Mouse (Mus musculus) ES-Bruce4 (cell line): Measurements from ENCODE around the gene Gm3543. TPM values are rescaled to one million over a fixed set of nuclear protein-coding genes. Genes with fewer than 3 reads are reported as not detected.
"Not testable (repeated sequence)": the region's sequence is repeated elsewhere in the genome, so short reads cannot be mapped to it uniquely, and the experiment has no call there.

Experiments
- H3K27ac ChIP-seq: 2 replicates; pipeline ENCODE4 v1.5.1; 2012; ENCODE audit warnings: low read length, inconsistent platforms; ENCODE audit not compliant: insufficient read depth
- H3K27me3 ChIP-seq: 2 replicates; pipeline ENCODE4 v1.6.1; 2012; ENCODE audit warnings: mild to moderate bottlenecking, low read length, inconsistent platforms; ENCODE audit not compliant: control insufficient read depth, poor library complexity, insufficient read depth, severe bottlenecking
- H3K36me3 ChIP-seq: 2 replicates; pipeline ENCODE4 v1.6.1; 2012; ENCODE audit warnings: inconsistent platforms, mild to moderate bottlenecking, low read length, moderate library complexity; ENCODE audit not compliant: control insufficient read depth, poor library complexity, insufficient read depth, severe bottlenecking
- H3K4me1 ChIP-seq: one replicate; pipeline ENCODE4 v1.8.1; 2011; ENCODE audit warnings: low read length; ENCODE audit not compliant: control insufficient read depth, insufficient read depth
- H3K4me3 ChIP-seq: 2 replicates; pipeline ENCODE4 v1.5.1; 2011; ENCODE audit warnings: low read depth, mild to moderate bottlenecking, low read length
- H3K9ac ChIP-seq: 2 replicates; pipeline ENCODE4 v1.6.1; 2012; ENCODE audit warnings: low read depth, mild to moderate bottlenecking, inconsistent platforms; ENCODE audit not compliant: poor library complexity, severe bottlenecking
- H3K9me3 ChIP-seq: replicated peaks from 2 replicates; pipeline ENCODE4 v1.6.1; 2012; ENCODE audit warnings: mild to moderate bottlenecking, low read length, inconsistent platforms; ENCODE audit not compliant: control insufficient read depth, poor library complexity, insufficient read depth, severe bottlenecking
- polyA plus RNA-seq: library from polyadenylated mRNA; stranded (reverse); fragments of >200 nt; gene quantifications from 2 replicates; pipeline ENCODE4 v1.2.4, GENCODE M21; 2011; ENCODE audit warnings: low read depth; ENCODE audit not compliant: missing spikeins, insufficient read depth, insufficient read length

Gm3543 gene
- not detected in 2 replicates for polyA plus RNA-seq

DNA sequence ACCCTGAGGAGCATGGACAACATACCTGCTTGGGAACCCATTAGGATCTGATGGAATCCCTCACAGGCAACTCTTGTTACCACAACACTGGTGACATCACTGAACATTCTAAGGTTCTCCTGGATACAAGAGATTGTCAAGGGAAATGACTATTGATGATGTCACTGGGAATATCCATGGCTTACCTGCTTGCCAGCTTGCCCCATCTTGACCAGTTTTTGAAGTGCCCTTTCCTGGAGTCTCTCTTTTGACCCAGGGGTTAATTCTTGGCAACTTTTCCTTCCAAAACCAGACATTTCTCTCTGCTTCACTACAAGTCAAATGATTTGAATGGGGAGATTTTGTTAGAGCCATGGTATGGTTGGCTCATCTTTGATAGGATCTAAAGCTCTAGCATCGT lies at the start of gene Gm3543:
Gm3543 (minus strand) TSS at position 101 of the 400 bp plus-strand sequence.
- not testable (repeated sequence) for H3K4me1 ChIP-seq, H3K36me3 ChIP-seq, H3K9ac ChIP-seq, H3K9me3 ChIP-seq, H3K27ac ChIP-seq, H3K4me3 ChIP-seq, H3K27me3 ChIP-seq

DNA sequence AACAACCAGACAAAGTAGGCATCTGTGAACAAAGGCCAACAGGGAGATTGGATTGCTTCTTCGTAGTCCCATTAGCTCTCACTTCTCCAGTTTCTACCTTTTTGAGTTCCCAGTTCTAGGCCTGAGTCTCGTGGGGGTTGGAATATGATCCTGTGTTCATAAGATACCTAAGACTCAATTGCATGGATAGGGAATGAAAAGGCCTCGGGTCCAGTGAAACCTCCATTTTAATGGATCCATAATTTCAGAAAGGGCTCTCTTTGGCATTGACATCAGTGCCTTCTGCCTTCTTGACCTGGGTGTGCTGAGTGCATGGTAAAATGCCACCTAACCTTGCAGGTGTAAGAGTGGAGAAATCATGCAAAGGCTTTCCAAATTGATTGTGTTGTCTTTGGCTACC lies 14.5 kb downstream of the Gm3543 start:
- not testable (repeated sequence) for H3K27me3 ChIP-seq, H3K36me3 ChIP-seq, H3K4me1 ChIP-seq, H3K9me3 ChIP-seq, H3K4me3 ChIP-seq, H3K9ac ChIP-seq, H3K27ac ChIP-seq

DNA sequence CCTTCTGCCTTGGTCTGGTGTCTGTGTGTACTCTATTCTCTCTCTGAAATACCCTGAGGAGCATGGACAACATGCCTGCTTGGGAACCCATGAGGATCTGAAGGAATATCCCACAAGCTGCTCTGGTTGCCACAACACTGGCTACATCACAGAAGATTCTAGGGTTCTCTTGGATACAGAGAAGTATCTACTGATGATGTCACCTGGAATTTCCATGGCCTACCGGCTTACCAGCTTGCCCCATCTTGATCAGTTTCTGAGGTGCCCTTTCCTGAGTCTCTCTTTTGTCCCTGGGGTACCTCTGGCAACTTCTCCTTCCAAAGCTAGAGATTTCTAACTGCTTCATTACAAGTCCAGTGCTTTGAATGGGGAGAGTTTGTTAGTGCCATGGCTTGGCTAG lies 15.3 kb downstream of the Gm3543 start, which contains the start of gene Gm6401:
Gm6401 (minus strand) TSS at position 101 of the 400 bp plus-strand sequence.
- H3K36me3 ChIP-seq, H3K9me3 ChIP-seq, H3K9ac ChIP-seq, H3K4me3 ChIP-seq, H3K27me3 ChIP-seq, H3K27ac ChIP-seq, H3K4me1 ChIP-seq: not testable (repeated sequence)

DNA sequence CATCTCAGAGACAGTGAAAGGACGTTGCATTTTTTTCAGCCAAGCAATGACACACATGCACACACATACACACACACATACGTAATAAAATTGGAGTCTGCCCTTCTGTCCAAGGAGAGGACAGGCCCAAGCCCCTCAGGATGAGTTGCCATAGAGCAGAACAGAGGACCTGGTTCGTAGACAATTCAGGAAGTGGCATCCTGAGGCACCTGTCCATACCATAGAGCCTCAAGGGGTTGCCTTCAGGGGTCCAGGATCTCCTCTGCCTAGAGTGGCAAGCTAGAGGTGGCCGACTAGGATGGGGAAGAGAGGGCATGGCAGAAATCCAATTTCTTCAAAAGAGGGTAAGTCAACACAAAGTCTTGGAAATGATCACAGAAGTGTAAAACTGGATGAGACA lies 19.0 kb downstream of the Gm3543 start:
- H3K27ac ChIP-seq, H3K36me3 ChIP-seq, H3K27me3 ChIP-seq, H3K4me1 ChIP-seq, H3K9ac ChIP-seq, H3K9me3 ChIP-seq, H3K4me3 ChIP-seq: not testable (repeated sequence)

DNA sequence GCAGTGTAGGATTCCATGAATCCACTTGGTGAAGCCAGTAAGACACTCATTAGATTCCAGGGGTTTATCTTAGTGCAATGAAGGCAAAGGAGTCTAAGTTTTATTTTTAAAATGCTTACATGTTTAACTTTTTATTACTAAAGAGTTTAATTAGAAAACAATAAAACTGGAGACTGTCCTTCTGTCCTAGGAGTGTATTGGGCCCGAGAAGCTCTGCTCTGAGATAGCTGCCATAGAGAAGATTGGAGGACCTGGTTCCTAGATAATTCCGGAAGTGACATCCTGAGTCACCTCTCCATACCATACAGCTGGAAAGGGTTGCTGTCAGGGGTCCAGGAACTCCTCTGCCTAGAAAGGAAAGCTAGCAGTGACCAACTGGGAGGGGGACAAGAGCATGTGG lies 39.4 kb downstream of the Gm3543 start, which contains the start of gene 1700024B05Rik:
1700024B05Rik (plus strand) TSS at position 301 of the 400 bp plus-strand sequence.
- not testable (repeated sequence) for H3K9ac ChIP-seq, H3K27ac ChIP-seq, H3K27me3 ChIP-seq, H3K9me3 ChIP-seq, H3K4me1 ChIP-seq, H3K36me3 ChIP-seq, H3K4me3 ChIP-seq

Other genes with a start within 250 kb of the Gm3543 start
- not detected in 2 replicates for gene Gm7929, start 232.7 kb downstream of the Gm3543 start, polyA plus RNA-seq
- gene Gm47189, start 210.9 kb downstream of the Gm3543 start, polyA plus RNA-seq: not detected in 2 replicates
- not detected in 2 replicates for gene Gm7980, start 76.0 kb downstream of the Gm3543 start, polyA plus RNA-seq
- not detected in 2 replicates for gene 1700049E17Rik1, start 58.4 kb downstream of the Gm3543 start, polyA plus RNA-seq
- gene 1700024B05Rik, start 39.3 kb downstream of the Gm3543 start, polyA plus RNA-seq: 0.55 TPM in 1 of 2 replicates, not detected in the other
- not detected in 2 replicates for gene Gm6401, start 15.4 kb downstream of the Gm3543 start, polyA plus RNA-seq
- not detected in 2 replicates for gene Gm7951, start 134.0 kb upstream of the Gm3543 start, polyA plus RNA-seq
- gene Gm17027, start 179.3 kb upstream of the Gm3543 start, polyA plus RNA-seq: not detected in 2 replicates
- gene Gm3573, start 207.5 kb upstream of the Gm3543 start, polyA plus RNA-seq: not detected in 2 replicates